Mouse (Mus musculus): ENCODE results near the gene Cd274. TPM values are rescaled to one million over a fixed set of nuclear protein-coding genes. Genes with fewer than 3 reads are reported as not detected.
"Not testable (repeated sequence)": the region's sequence is repeated elsewhere in the genome, so short reads cannot be mapped to it uniquely, and the experiment has no call there.

Cd274 gene
- polyA plus RNA-seq, 2 experiments from 2014 or later, result 37.7 to 48.6 TPM

DNA sequence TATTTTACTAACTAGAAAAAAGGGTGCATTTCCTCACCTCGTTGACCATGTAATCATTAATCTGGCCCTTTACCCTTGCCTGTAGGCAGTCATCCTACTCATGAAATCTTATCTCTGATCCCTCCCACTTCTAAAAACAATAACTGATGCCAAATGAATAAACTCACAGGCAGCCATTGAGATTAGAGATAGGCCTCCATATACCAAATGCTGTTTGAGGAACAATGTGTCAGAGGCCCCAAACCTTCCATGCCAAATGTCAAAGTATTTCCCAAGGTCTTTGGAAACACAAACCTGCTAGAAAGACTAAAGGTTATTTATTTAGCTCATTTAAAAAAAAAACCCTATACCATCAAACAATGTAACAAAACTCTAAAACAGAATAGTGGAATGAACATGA, 29.1 kb downstream of the Cd274 start:
- ATAC-seq, result no peak

DNA sequence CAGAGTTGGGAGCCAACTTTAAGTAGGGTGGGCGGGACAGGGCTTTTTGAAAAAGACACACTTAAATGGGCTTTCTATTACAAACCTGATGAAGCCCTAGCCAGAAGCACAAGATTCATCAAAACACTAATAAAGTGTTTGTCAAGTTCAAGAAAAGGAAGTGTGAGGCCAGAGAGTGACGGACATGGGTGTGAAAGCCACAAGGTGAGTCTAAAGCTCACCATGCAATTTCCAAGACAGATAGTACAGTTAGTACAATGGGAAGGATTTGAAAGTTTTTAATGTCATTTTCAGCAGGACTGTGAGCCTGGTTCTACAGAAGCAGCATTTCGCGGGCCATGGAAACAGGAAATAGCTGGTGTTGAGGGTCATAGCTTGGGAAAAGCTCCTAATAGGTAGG, 32.5 kb downstream of the Cd274 start:
- ATAC-seq, result no peak

DNA sequence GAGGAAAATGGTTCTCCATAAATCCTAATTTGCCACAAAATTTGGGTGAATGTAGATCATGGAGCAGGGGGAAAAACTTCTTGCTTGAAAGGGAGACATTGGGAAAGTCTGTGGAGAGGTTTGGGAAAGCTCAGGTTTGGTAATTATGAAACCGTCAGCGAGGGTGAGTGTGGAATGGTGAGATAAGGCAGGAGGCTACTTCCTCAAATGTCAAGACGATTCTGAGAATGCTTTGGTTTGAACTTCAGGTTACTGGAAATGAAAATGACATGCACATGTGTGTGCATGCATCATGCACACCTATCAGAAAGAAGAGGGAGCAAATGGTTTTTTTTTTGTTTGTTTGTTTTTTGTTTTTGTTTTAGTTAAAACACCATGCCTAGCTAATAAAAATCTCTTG, 33.2 kb downstream of the Cd274 start:
- ATAC-seq, result no peak

DNA sequence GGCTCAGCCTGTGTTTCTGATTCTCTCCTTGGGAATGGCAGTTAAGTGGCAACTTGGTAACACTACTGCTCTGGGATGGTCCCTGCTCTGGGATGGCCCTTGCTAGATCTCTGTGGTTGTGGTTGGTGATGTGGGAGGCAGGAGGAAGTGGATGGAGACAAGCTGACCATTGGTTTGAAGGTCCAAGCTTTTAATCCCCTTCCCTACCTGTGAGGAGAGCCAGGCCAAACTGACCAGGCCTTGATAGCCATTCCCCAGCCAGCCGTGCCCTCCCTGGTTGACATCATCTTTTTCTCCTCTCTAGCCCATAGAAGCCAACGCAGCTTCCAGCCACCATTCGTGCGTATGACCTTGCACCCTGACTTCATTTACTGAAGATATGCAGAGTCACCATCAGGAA, 35.4 kb downstream of the Cd274 start:
- no peak for ATAC-seq

DNA sequence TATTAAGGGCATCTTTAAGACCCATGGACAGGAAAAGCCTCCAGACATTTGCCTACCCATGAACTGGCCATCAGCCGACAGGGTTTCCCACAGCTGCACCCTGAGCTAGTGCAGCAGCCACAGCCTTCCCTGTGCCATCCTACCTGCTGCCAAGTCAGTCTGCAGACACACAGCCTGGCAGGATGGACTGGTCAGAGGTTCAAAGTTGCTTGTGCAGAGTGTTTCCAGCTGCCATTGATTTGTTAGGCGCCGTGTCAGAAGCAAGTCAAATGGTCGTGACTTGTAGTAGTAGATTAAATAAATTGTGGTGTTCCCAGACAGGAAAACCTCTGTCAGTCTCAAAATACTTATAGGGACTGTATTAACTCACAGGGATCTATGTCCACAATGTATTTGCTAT, 36.0 kb downstream of the Cd274 start:
- no peak for ATAC-seq

DNA sequence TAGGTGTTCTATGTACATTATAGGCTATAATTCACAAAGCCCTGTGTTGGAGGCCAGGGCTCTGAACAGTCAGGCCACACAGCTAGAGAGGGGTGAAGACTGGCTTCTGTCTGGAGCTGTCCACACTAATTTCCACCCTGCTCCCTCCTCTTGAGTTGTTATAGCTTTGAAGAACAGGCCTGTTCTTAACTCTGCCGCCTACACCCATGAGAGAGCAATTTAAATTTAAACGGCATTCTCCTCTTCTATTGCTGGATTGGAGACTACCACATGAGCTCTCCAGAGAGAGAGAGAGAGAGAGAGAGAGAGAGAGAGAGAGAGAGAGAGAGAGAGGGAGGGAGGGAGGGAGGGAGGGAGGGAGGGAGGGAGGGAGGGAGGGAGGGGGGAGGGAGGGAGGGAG, 38.1 kb downstream of the Cd274 start:
- ATAC-seq, result no peak

DNA sequence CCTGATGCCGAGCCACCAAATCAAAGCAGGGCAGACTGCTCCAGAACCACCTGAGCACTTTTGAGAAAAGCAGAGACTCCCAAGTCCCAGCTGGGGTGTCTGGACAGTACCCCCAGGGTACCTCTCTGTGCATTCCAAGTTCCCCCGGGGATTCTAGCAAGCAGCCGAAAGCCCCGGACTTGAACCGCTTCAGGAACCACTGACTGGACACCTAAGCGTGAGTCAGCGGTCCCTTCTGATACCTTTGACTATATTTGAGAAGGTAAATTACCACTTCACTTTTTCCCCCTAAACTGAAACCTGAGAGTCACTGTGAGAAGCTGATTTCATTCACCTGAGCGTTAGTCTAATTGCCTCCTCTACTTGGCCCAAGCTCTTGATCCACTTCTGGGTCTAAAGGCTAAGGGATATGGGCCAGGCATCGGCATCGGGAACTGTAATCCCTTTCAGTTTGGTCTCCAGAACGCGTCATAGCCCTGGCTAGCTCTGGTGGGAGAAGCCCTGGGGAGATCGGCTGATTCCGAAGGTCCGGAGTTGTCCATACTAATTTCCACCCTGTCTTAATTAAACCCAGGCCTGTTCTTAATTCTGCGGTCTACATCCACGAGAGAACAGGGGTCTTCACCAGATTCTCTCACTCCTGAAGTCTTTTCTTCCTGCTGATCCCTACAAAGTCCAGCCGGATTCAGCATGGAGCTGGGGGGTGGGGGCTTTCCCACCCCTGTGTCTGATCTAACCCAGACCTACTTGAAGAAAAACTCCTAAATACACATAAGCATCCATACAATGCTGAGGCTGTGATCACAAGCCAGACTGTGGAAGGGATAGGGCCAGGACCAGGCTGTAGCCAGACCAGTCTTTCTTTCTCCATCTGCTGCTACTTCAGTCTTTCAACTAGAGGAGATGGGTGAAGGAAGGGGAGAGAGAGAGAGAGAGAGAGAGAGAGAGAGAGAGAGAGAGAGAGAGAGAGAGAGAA, 39.1 kb downstream of the Cd274 start:
- ATAC-seq, result no peak

DNA sequence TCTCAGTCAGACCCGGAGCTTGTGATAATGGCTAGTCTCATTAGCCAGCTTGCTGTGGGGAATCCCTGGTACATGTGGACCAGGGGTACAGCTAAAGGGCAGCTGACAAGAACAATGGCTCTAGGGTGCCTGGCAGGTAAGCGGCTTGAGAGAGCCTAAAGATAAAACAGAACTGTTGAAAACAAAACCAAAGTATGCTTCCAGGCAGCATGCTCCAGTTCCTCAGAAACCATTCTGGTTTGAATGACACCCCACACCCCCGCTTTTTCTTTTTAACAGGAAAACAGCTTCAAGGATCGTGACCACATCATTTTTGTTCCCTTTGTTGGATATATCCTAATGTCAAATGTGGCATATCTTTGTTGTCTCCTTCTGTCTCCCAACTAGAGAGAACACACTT, 43.4 kb downstream of the Cd274 start, which contains the start of gene Pdcd1lg2:
Gene Pdcd1lg2, plus strand, starts transcription at position 301 of the 400 bp plus-strand sequence.
- ATAC-seq, result no peak

DNA sequence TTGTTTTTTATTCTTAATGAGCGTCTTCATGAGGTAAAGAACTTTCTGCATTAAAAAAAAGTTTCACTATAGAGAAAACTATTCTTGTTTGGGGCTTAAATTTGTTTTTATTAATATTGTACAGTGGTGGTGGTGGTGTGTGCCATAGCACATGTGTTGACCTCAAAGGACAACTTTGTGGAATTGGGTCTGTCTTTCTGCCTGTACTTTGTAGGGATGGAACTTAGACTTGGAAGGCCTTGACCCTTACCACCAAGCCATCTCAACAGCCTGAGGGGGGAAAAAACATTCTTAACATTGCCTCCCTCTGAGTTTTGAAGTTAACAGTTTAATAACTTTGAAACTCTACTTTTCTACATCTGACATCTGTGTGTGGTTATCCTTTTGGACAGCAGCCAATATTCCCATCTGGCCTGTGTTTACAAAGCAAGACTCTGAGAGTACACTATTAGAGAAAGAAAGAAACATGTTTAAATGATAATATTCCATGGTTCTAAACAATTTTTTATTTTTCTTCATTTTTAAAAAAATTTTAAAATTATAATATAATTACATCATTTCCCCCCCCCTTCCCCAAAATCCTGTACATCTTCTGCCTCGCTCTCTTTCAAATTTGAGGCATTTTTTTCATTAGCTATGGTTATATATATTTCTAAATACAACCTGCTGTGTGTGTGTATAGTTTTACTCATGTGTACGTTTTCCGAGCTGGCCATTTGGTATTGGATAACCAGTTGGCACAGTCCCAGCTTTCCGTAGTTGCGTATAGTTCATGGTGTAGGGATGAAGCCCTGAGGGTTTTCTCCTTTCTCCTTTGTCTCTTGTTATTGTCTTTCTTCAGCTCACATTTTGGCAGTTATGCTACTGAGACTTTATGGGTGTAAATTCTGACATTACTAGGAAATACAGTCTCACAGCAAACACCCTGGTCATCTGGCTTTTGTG, 45.5 kb downstream of the Cd274 start:
- ATAC-seq, result no peak

DNA sequence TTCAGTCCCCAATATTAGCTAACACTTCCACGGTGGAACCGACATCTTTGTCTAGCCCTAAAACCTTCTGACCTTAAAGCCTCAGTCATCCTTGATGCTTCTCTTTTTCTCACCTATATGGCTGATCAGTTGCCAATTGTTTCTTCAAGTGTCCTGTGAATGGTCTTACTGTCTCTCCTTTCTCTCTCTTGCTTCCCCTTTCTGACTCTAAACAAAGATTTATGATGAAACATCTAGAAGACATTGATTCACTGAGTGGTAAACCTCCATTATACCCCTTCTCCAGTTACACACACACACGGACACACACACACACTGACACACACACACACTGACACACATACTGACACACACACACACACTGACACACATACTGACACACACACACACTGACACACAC, 47.3 kb downstream of the Cd274 start:
- ATAC-seq, result no peak

DNA sequence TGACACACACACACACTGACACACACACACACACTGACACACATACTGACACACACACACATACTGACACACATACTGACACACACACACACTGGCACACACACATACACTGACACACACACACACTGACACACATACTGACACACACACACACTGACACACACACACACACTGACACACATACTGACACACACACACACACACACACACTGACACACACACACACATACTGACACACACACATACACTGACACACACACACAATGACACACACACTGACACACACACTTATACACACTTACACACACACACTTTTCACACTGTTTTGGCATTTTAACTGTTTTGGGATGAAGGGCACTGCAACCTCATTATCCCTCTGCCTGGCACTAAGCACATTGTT, 47.7 kb downstream of the Cd274 start:
- ATAC-seq, result not testable (repeated sequence)

DNA sequence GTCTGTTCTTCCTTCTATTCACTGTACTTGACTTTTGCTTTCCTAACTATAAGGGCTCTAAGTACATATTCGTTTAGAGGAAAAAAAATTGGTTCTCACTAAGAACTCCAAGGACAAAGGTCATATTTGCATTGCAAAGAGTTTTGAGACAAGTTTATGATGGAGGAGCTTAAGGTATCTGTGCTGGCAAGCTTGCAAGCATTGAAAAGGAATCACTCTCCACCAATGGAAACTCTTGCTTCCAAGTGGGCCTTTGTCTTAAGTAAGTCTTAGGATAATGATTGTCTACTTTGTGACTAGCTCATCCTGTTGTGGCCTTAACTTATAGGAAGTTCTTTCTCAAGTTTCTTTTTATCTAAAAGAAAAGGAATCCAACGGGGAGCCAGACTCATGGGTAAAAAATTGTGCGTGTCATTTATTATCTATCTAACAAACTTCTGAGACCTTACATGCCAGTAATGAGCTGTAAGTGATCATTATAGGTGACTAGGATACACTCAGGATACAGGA, 49.2 kb downstream of the Cd274 start:
- ATAC-seq, result no peak

DNA sequence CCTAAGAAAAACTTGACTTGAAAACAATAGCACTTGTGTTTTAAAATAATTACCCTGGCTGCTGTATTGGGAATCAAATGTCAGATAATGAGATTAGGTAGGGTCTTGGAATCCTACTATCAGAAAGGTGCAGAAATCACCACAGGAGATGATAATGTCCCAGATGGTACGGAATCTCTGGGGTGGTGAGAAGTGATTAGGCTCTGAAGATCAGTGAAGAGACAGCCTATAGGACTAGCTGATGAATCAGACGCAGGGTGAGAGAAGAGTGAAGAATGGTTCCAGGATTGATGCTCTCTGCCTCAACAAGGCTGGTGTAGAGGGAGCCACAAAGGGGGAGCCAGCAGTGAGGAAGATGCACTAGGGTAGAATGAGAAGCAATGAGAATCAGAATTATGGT, 49.9 kb downstream of the Cd274 start:
- no peak for ATAC-seq

DNA sequence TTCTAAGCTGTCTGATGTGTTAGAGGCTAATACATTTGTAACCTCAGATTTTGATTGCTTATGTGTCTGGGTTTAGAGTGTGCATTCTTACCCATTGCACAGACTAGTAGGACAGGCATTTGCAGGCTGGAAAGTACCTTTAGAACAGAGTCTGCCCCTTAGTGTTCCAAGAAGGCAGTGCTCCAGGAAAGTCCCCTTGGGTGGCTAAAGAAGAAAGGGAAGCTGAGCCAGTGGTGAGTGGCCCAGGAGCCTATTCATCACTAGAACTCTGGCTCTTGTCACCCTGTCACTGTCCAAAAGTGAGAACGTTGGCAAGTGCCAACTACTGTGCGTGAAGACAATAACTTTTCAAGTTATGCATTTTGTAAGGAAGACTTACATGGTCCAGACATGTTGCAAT, 50.6 kb downstream of the Cd274 start:
- ATAC-seq, result peak; percentile 60

DNA sequence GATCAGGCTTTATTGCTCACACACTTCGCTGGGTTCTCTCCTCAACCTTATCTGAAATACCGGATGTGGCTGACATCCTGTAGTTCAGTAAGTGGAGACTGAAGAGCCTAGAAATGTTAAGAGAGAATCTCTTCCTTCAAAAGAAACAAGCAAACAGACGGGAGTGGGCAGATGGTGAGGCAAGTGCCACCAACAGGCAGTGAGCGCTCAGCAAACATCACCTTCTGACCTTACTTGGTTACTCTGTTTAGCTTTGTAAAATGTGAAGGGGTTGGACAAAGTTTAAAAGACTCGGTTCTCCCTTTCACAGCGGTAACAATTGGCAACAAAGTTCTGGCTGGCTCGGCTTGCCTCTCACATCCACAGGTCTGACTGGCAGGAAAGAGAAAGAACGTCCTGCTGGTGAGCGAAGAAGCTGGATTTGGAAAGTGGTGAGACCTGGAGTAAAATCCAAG, 51.4 kb downstream of the Cd274 start:
- ATAC-seq, result peak; percentile 80

DNA sequence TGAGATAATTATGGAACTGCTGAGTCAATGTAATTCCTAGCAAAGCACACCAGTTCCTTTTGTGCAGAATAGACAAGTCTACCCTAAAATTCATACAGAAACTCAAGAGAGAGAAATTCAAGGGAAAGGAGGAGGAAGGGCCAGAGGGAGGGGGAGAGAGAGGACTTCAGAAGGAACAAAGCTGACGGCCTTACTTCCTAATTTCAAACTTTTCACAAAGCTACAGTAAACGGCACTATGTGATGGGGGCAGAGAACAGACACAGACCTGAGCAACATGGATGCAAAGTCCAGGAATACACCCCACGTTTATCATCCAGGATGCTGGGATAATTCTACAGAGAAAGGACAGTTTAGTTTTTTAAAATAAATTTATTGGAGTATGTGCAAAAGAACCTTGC, 52.3 kb downstream of the Cd274 start:
- no peak for ATAC-seq

DNA sequence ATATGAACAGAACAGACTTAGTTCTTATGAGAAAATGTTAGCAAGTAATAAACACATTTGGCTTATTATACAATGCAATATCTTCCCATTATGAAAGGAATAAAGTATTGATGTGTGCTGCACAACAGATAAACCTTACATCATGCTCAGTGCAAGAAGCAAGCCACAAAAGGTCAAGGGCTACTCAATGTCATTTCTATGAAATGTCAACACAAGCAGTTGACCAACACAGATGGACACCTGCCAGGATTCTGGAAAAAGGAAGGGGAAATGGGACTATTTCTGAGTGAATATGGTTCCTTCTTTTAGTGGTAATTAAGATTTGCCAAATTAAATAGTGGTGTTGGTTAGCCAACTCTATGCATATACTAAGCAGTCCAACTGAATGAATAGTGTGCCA, 52.7 kb downstream of the Cd274 start:
- ATAC-seq, result no peak

DNA sequence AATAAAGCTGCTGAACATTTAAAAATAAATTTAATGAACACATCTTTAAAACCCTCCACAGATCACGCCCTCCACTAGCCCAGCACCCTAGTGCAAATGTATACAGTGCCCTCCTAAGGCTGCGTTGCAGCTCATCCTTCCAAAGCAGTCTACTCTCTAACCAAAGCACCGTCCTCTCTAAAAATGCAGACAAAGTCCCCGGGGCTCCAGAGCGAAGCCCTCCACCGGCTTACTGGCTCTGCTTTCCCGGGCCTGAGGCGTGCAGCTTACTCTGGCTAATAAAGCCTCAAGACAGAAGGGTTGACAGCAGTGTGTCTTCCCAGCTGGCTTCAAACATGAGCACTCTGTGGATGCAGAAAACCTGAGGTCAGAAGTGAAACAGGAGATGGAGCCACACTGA, 53.1 kb downstream of the Cd274 start:
- no peak for ATAC-seq

DNA sequence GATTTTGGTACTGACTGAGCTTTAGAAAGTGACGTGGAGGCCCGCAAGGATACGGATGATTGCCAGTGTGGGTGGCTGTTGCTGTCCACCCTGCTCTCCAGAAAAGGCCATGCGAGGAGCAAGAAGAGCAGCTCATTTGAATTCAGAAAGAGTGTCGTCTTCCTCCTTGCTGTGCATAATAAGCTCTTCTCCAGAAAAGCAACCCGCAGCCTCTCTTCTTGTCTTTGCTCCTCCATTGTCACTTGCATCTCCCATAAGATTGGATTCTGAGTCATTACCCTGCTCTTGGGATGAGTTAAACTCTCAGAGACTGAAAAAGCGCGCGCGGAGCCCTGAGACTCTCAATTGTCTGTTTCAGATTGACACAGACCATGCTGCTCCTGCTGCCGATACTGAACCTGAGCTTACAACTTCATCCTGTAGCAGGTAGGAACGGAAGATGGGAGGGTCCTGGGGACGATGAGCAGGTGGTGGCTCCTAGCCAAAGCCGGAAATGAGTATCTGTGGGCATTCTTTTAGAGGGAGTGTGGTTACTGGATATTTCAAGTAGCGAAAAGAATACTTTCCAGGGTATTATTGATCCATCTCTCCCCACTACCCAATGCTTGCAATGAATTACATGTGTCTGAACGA, 54.9 kb downstream of the Cd274 start:
- ATAC-seq, result no peak

DNA sequence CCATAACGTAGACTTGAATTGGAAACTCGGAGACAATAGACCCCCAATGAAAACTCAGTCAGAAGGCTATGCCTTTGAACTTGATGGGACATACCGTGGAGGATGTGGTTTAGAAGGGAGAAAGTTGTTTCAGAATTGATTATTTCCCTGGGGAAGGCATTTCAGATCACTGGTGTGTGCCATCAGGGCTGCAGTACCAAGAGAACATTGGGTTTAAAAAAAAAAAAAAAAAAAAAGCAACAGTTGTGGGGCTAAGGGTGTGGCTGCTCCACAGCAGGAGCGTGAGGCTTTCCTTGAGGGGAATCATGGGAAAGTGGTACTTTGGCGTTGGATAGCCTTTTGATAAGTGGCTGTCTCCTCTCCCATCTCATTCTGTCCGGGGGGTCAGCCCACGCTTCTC, 55.5 kb downstream of the Cd274 start:
- no peak for ATAC-seq

DNA sequence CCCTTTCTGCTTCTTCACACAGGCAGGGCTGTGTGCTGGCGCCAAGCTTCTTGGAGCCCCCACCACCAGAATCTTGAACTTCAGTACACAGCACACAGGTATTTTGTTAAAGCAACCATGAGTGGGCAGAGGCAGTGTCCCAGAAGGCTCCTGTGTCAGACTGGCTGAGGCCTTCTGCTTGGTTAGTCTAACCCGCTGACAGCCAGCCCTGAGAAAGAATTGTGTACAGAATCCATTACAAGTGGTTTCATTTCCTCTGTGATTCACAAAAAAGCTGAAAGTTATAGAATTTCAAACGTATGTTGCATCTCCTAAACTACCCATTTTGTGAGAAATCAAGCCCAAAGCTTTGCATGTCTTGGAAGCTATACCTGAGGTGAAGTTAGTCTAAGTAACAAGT, 63.3 kb downstream of the Cd274 start:
- peak; percentile 34 for ATAC-seq

DNA sequence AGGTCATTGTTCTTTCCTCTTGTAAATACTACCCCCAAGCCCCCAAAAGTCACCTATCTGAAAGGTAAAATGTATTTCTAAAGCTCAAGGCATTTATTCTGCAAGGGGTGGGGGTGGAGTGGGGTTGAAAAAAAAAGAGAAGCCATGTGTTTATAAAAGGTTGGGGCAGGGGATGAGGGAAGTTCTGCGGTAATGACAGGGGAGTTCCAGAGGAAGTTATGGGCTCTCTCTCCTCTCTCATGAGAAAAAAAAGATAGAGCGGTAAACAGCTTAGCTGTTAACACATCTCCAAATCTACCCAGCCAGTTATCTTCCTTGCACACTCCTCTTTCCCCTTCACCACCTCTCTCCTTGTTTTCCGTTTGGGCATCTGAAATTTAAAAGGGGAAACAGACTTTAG, 63.7 kb downstream of the Cd274 start:
- ATAC-seq, result peak; percentile 95
